Mouse (Mus musculus) embryonic facial prominence, embryonic 15.5 days (tissue): ENCODE measurements around the gene Lingo4. TPM values are rescaled to one million over a fixed set of nuclear protein-coding genes. Genes with fewer than 3 reads are reported as not detected.

ENCODE experiments used
- ATAC-seq: fragments of 200-750 bp; cut with Nextera tagmentation; 2 replicates; pipeline ENCODE4 v1.8.0; 2017; ENCODE audit warnings: low read depth, moderate TSS enrichment; ENCODE audit not compliant: insufficient number of reproducible peaks, low FRiP score, low TSS enrichment
- H3K27ac ChIP-seq: fragments of 300-500 bp; sonication (generic); replicated peaks from 2 replicates; pipeline ENCODE4 v1.5.1; 2015; ENCODE audit warnings: mild to moderate bottlenecking, inconsistent platforms
- H3K27me3 ChIP-seq: fragments of 300-500 bp; sonication (generic); 2 replicates; pipeline ENCODE4 v1.6.1; 2015; ENCODE audit warnings: inconsistent platforms
- H3K36me3 ChIP-seq: fragments of 300-500 bp; sonication (generic); 2 replicates; pipeline ENCODE4 v1.6.1; 2015; ENCODE audit warnings: mild to moderate bottlenecking, inconsistent platforms
- H3K4me1 ChIP-seq: fragments of 300-500 bp; sonication (generic); 2 replicates; pipeline ENCODE4 v1.6.1; 2015; ENCODE audit warnings: inconsistent platforms
- H3K4me2 ChIP-seq: fragments of 300-500 bp; sonication (generic); replicated peaks from 2 replicates; pipeline ENCODE4 v1.6.1; 2015; ENCODE audit warnings: mild to moderate bottlenecking, inconsistent platforms
- H3K4me3 ChIP-seq: fragments of 300-500 bp; sonication (generic); replicated peaks from 2 replicates; pipeline ENCODE4 v1.5.1; 2015; ENCODE audit warnings: mild to moderate bottlenecking, inconsistent platforms
- H3K9ac ChIP-seq: fragments of 300-500 bp; sonication (generic); 2 replicates; pipeline ENCODE4 v1.6.1; 2015; ENCODE audit warnings: inconsistent platforms
- H3K9me3 ChIP-seq: fragments of 300-500 bp; sonication (generic); replicated peaks from 2 replicates; pipeline ENCODE4 v1.6.1; 2016; ENCODE audit warnings: inconsistent platforms
- WGBS: fragments of 180-500 bp; shearing (Covaris S2); methylation state at CpG from one replicate; pipeline ENCODE4 v1.1.7; 2015; 5-methylcytosine and 5-hydroxymethylcytosine counted together
- polyA plus RNA-seq: library from polyadenylated mRNA; unstranded; fragments of >200 nt; fragmentation: Nextera tagmentation; extraction: Ambion mirVana; gene quantifications from 2 replicates; pipeline ENCODE4 v1.2.1, GENCODE M21; 2015

The Lingo4 gene
- polyA plus RNA-seq, 1 experiment from 2014 or later = 0.24 TPM

- no peak overlapping the region for H3K4me2 ChIP-seq
- H3K27me3 ChIP-seq = no peaks in the 10 kb centered on the region
- H3K27ac ChIP-seq = no peak overlapping the region
- no peak overlapping the region for H3K4me3 ChIP-seq
- H3K36me3 ChIP-seq = no peaks in the 10 kb centered on the region
- ATAC-seq = no peak
- 88% methylated on average over 10 of the region's 10 CpGs for WGBS
- no peaks in the 10 kb centered on the region for H3K9me3 ChIP-seq
- no peak overlapping the region for H3K9ac ChIP-seq
- H3K4me1 ChIP-seq = no peaks in the 10 kb centered on the region
Observed at GRCm38 (mm10) chr3:94387391-94387790, 10.9 kb upstream of the Lingo4 start.

GRCm38 (mm10) chr3:94388047-94388446, 10.3 kb upstream of the Lingo4 start:
- Histone ChIP-seq H3K9me3 (no peaks in the 10 kb centered on the region), H3K4me3 (no peak overlapping the region), H3K4me2 (no peak overlapping the region), H3K27me3 (no peaks in the 10 kb centered on the region), H3K36me3 (no peaks in the 10 kb centered on the region), H3K4me1 (no peaks in the 10 kb centered on the region), H3K9ac (no peak overlapping the region), H3K27ac (no peak overlapping the region)
- no peak for ATAC-seq
- WGBS = 71% methylated on average over 5 of the region's 5 CpGs

- no peak overlapping the region for H3K27ac ChIP-seq
- H3K27me3 ChIP-seq = no peaks in the 10 kb centered on the region
- 93% methylated on average over 16 of the region's 16 CpGs for WGBS
- no peak for ATAC-seq
- no peak overlapping the region for H3K9ac ChIP-seq
- H3K4me2 ChIP-seq = no peak overlapping the region
- H3K36me3 ChIP-seq = no peaks in the 10 kb centered on the region
- no peaks in the 10 kb centered on the region for H3K4me1 ChIP-seq
- no peaks in the 10 kb centered on the region for H3K9me3 ChIP-seq
- no peak overlapping the region for H3K4me3 ChIP-seq
Observed at GRCm38 (mm10) chr3:94389420-94389819, 8.9 kb upstream of the Lingo4 start.

- ATAC-seq = no peak
Observed at GRCm38 (mm10) chr3:94391001-94391400, 7.3 kb upstream of the Lingo4 start.

GRCm38 (mm10) chr3:94392128-94392527, 6.2 kb upstream of the Lingo4 start:
- H3K27me3 ChIP-seq = peaks cover 9% of the 10 kb centered on the region
- H3K36me3 ChIP-seq = no peaks in the 10 kb centered on the region
- no peak overlapping the region for H3K4me2 ChIP-seq
- H3K9ac ChIP-seq = no peak overlapping the region
- H3K4me1 ChIP-seq = no peaks in the 10 kb centered on the region
- H3K27ac ChIP-seq = no peak overlapping the region
- H3K4me3 ChIP-seq = no peak overlapping the region
- ATAC-seq = no peak
- WGBS = 82% methylated on average over 2 of the region's 2 CpGs
- no peaks in the 10 kb centered on the region for H3K9me3 ChIP-seq

More at GRCm38 (mm10) chr3:94391001-94391400, 7.3 kb upstream of the Lingo4 start:
- no peak overlapping the region for H3K4me3 ChIP-seq
- H3K4me2 ChIP-seq = no peak overlapping the region
- WGBS = 81% methylated on average over 5 of the region's 5 CpGs
- H3K27me3 ChIP-seq = no peaks in the 10 kb centered on the region
- no peak overlapping the region for H3K9ac ChIP-seq
- H3K36me3 ChIP-seq = no peaks in the 10 kb centered on the region
- no peaks in the 10 kb centered on the region for H3K4me1 ChIP-seq
- no peaks in the 10 kb centered on the region for H3K9me3 ChIP-seq
- H3K27ac ChIP-seq = no peak overlapping the region

- no peak overlapping the region for H3K9ac ChIP-seq
- no peak for ATAC-seq
- H3K9me3 ChIP-seq = no peaks in the 10 kb centered on the region
- H3K36me3 ChIP-seq = no peaks in the 10 kb centered on the region
- H3K4me3 ChIP-seq = no peak overlapping the region
- H3K4me1 ChIP-seq = no peaks in the 10 kb centered on the region
- WGBS = 52% methylated on average over 4 of the region's 4 CpGs
- no peak overlapping the region for H3K4me2 ChIP-seq
- H3K27ac ChIP-seq = no peak overlapping the region
- peaks cover 18% of the 10 kb centered on the region for H3K27me3 ChIP-seq
Observed at GRCm38 (mm10) chr3:94393049-94393448, 5.3 kb upstream of the Lingo4 start.

- ATAC-seq = no peak
- H3K4me1 ChIP-seq = peaks cover 11% of the 10 kb centered on the region
- no peaks in the 10 kb centered on the region for H3K9me3 ChIP-seq
- H3K4me2 ChIP-seq = no peak overlapping the region
- no peak overlapping the region for H3K27ac ChIP-seq
- peaks cover 42% of the 10 kb centered on the region for H3K27me3 ChIP-seq
- 84% methylated on average over 1 of the region's 1 CpGs for WGBS
- H3K4me3 ChIP-seq = no peak overlapping the region
- H3K36me3 ChIP-seq = no peaks in the 10 kb centered on the region
- no peak overlapping the region for H3K9ac ChIP-seq
Observed at GRCm38 (mm10) chr3:94396336-94396735, 2.0 kb upstream of the Lingo4 start.

GRCm38 (mm10) chr3:94396851-94397250, 1.5 kb upstream of the Lingo4 start:
- Histone ChIP-seq H3K4me2 (no peak overlapping the region), H3K36me3 (no peaks in the 10 kb centered on the region), H3K4me1 (peaks cover 11% of the 10 kb centered on the region), H3K27me3 (peaks cover 47% of the 10 kb centered on the region), H3K4me3 (no peak overlapping the region), H3K27ac (no peak overlapping the region), H3K9ac (no peak overlapping the region), H3K9me3 (no peaks in the 10 kb centered on the region)
- no peak for ATAC-seq
- 73% methylated on average over 4 of the region's 4 CpGs for WGBS

- Histone ChIP-seq H3K9ac (peak overlapping the region; percentile 12; the same call in 1 of the 2 replicates), H3K9me3 (no peaks in the 10 kb centered on the region), H3K27ac (no peak overlapping the region), H3K4me3 (peak overlapping the region; percentile 28), H3K4me2 (peak overlapping the region; percentile 48), H3K36me3 (no peaks in the 10 kb centered on the region), H3K27me3 (peaks cover 62% of the 10 kb centered on the region), H3K4me1 (peaks cover 16% of the 10 kb centered on the region)
- 1% methylated on average over 20 of the region's 20 CpGs for WGBS
- ATAC-seq = no peak
Observed at GRCm38 (mm10) chr3:94398943-94399481, 695 bp downstream of the Lingo4 start.

GRCm38 (mm10) chr3:94399663-94400310, 1.5 kb downstream of the Lingo4 start:
- Histone ChIP-seq H3K27ac (no peak overlapping the region), H3K9me3 (no peaks in the 10 kb centered on the region), H3K36me3 (no peaks in the 10 kb centered on the region), H3K4me1 (peaks cover 24% of the 10 kb centered on the region), H3K27me3 (peaks cover 62% of the 10 kb centered on the region), H3K4me2 (peak overlapping the region; percentile 48; the same call in 1 of the 2 replicates), H3K4me3 (no peak overlapping the region), H3K9ac (no peak overlapping the region)
- WGBS = 45% methylated on average over 5 of the region's 5 CpGs
- no peak for ATAC-seq

GRCm38 (mm10) chr3:94402451-94402850, 4.1 kb downstream of the Lingo4 start:
- Histone ChIP-seq H3K27me3 (peaks cover 50% of the 10 kb centered on the region), H3K36me3 (no peaks in the 10 kb centered on the region), H3K27ac (no peak overlapping the region), H3K4me3 (no peak overlapping the region), H3K4me1 (peaks cover 29% of the 10 kb centered on the region), H3K9ac (no peak overlapping the region), H3K9me3 (no peaks in the 10 kb centered on the region), H3K4me2 (no peak overlapping the region)
- 56% methylated on average over 8 of the region's 8 CpGs for WGBS
- no peak for ATAC-seq
